Mouse (Mus musculus) spleen, adult 2 months (tissue): Measurements from ENCODE around the gene F8. TPM values are rescaled to one million over a fixed set of nuclear protein-coding genes. Genes with fewer than 3 reads are reported as not detected.
"Not testable (repeated sequence)": the region's sequence is repeated elsewhere in the genome, so short reads cannot be mapped to it uniquely, and the experiment has no call there.

ENCODE experiments used
- DNase-seq, 2 experiments: peaks; one replicate each; pipeline versions ENCODE4 v3.0.0 to v3.0.0-alpha.2; 2012 to 2021; ENCODE audit warnings: low spot score in 2 of 2, low read depth in 1 of 2
- H3K27ac ChIP-seq: fragments of 200-500 bp; 2 replicates; pipeline ENCODE4 v1.5.1; 2012; ENCODE audit warnings: low read length, inconsistent platforms; ENCODE audit not compliant: insufficient read depth
- H3K27me3 ChIP-seq: fragments of 200-500 bp; 2 replicates; pipeline ENCODE4 v1.6.1; 2012; ENCODE audit warnings: mild to moderate bottlenecking, moderate library complexity, low read length, inconsistent platforms; ENCODE audit not compliant: control insufficient read depth, insufficient read depth
- H3K36me3 ChIP-seq: fragments of 200-500 bp; 2 replicates; pipeline ENCODE4 v1.6.1; 2012; ENCODE audit warnings: mild to moderate bottlenecking, low read length, inconsistent platforms; ENCODE audit not compliant: control insufficient read depth, insufficient read depth
- H3K4me1 ChIP-seq: fragments of 200-500 bp; 2 replicates; pipeline ENCODE4 v1.6.1; 2011; ENCODE audit warnings: inconsistent platforms; ENCODE audit not compliant: control insufficient read depth, insufficient read depth, insufficient read length
- H3K4me3 ChIP-seq: fragments of 200-500 bp; 2 replicates; pipeline ENCODE4 v1.5.1; 2011; ENCODE audit warnings: mild to moderate bottlenecking, inconsistent platforms; ENCODE audit not compliant: insufficient read depth, insufficient read length; ENCODE audit errors: extremely low read depth
- CTCF ChIP-seq: fragments of 200-500 bp; IDR thresholded peaks from 2 replicates; pipeline ENCODE4 v1.5.1; 2011; ENCODE audit warnings: mild to moderate bottlenecking, inconsistent platforms; ENCODE audit not compliant: insufficient read depth, insufficient read length, insufficient replicate concordance; ENCODE audit errors: extremely low read depth
- POLR2A ChIP-seq: fragments of 200-500 bp; IDR thresholded peaks from 2 replicates; pipeline ENCODE4 v1.6.1; 2011; ENCODE audit warnings: low read depth, low read length, inconsistent platforms
- WGBS: fragments of 180-500 bp; shearing (Covaris S2); methylation state at CpG from one replicate; pipeline ENCODE4 v1.1.7; 2018; 5-methylcytosine and 5-hydroxymethylcytosine counted together
- polyA plus RNA-seq: library from polyadenylated mRNA; depleted of rRNA; stranded (reverse); fragments of >200 nt; gene quantifications from 2 replicates; pipeline ENCODE4 v1.2.3, GENCODE M21; 2012

Gene F8
- polyA plus RNA-seq, 1 experiment = 0.21 TPM

DNA sequence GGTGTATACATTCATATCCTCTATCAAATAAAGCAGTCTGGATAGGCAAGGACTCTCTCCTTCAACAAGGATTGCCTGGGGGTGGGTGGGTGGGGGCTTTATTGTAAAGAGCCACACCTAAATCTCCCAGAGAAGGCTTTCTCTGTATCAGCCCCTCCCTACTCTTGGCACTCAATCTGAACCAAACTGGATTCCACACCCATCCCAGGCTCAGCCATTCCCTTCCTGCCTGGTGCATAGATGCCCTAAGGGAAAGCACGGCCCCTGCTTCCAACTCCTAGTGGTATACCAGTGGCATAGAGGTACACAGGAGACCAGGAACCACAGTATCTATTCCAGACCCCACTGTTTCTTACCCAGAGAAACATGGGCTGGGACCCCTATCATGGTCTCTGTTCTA, 151.0 kb downstream of the F8 start:
- Histone ChIP-seq H3K27me3 (no peaks in the 10 kb centered on the region), H3K27ac (no peak overlapping the region), H3K36me3 (no peaks in the 10 kb centered on the region), H3K4me3 (no peak overlapping the region), H3K4me1 (no peaks in the 10 kb centered on the region)
- 90% methylated on average over 1 of the region's 1 CpGs for WGBS
- no peak for DNase-seq
- TF ChIP-seq POLR2A (no peak), CTCF (no peak)

DNA sequence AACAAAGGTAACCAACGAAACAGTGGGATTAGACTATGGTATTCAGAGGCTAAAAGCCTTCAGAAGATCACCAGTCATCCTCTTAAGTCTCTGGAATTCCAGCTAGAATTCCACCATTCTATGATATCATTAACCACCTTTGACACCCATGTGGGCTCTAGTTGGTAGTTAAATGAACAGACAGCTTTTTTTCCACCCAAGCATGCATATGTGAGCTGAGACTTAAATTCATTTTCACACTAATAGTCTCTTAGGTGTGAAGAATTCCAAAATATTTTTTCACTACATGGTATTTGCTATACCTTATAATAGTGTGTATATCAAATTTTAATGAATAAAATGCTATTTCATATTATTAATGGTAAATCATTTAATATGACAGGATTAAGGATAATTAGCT, 218.7 kb downstream of the F8 start, which contains the start of gene Smim9:
Smim9 (minus strand) TSS at position 101 of the 400 bp plus-strand sequence.
- TF ChIP-seq POLR2A (no peak), CTCF (no peak)
- H3K27ac ChIP-seq = no peak within 1 kb of the TSS
- no peaks in the 10 kb centered on the region for H3K27me3 ChIP-seq
- no peak within 1 kb of the TSS for H3K4me3 ChIP-seq
- no peaks in the 10 kb centered on the region for H3K36me3 ChIP-seq
- no peaks in the 10 kb centered on the region for H3K4me1 ChIP-seq
- no peak for DNase-seq
- 63% methylated on average over 1 of the region's 1 CpGs for WGBS

DNA sequence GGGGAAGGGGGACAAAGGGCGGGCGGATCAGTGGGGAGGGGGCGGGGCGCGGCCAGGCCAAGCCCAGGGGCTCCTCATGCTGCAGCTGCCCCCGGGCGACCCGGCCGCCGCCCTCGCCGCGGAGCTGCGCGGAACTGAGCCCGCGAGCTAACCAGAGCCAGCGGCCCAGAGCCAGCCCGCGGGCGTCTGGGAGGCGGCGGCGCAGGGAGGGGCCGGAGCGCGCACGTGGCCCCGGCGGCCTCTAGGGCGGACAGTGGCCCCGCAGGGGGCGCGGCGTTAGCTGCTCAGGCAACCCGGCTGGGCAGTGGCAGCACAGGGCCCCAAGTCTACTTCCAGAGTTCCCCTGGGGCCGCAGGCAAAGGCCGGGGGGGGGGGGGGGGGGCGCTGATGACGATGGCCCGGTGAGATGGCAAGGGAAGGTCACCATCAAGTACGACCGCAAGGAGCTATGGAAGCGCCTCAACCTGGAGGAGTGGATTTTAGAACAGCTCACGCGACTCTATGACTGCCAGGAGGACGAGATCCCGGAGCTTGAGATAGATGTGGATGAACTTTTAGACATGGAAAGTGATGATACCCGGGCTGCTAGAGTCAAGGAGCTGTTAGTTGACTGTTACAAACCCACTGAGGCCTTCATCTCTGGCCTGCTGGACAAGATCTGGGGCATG, 226.7 kb downstream of the F8 start:
- Histone ChIP-seq H3K36me3 (no peaks in the 10 kb centered on the region), H3K27me3 (no peaks in the 10 kb centered on the region), H3K27ac (no peak overlapping the region), H3K4me1 (no peaks in the 10 kb centered on the region), H3K4me3 (peak overlapping the region; percentile 44)
- DNase-seq = peak in 1 of 2 experiments; percentile 17
- 36% methylated on average over 41 of the region's 49 CpGs for WGBS
- no peak for TF ChIP-seq CTCF
- no peak for TF ChIP-seq POLR2A

DNA sequence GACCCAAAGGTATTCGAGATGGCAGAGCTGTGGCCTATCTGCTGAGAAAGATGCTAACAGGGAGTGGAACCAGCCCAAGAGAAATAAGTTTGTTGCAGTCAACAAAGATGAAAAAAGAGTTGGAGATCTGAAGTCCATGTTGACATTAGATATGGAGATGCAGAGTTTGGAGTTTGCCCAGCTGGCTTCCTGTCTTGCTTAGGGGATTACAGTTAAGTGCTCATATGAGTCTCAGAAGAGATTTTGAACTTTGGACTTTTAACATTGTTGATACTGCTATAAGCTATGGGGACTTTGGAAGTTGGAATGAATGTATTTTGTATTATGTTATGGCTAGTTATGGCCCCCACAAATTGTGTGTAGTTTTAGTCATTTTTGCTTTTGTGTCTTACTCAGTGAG, 230.2 kb downstream of the F8 start:
- Histone ChIP-seq H3K4me3 (no peak overlapping the region), H3K27ac (no peak overlapping the region), H3K27me3 (no peaks in the 10 kb centered on the region), H3K36me3 (no peaks in the 10 kb centered on the region), H3K4me1 (no peaks in the 10 kb centered on the region)
- TF ChIP-seq CTCF (no peak), POLR2A (no peak)
- WGBS = 63% methylated on average over 1 of the region's 1 CpGs
- DNase-seq = no peak

DNA sequence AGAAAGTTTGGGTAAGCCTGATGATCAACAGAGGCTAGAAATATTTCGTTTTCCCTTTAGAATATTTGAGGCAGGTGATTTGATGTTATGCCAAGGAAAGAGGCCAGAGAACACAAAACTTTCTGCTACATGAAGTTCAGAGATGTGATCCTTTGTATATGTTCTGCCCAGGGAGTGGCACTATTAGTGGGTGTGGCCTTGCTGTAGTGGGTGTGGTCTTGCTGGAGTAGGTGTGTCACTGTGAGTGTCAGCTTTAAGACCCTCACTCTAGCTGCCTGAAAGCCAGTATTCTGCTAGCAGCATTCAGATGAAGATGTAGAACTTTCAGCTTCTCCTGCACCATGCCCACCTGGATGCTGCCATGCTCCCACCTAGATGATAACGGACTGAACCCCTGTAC, 232.1 kb downstream of the F8 start:
- Histone ChIP-seq H3K4me3 (no peak overlapping the region), H3K27me3 (no peaks in the 10 kb centered on the region), H3K36me3 (no peaks in the 10 kb centered on the region), H3K4me1 (no peaks in the 10 kb centered on the region), H3K27ac (no peak overlapping the region)
- TF ChIP-seq CTCF (no peak), POLR2A (no peak)
- no peak for DNase-seq
- WGBS = 75% methylated on average over 2 of the region's 2 CpGs

DNA sequence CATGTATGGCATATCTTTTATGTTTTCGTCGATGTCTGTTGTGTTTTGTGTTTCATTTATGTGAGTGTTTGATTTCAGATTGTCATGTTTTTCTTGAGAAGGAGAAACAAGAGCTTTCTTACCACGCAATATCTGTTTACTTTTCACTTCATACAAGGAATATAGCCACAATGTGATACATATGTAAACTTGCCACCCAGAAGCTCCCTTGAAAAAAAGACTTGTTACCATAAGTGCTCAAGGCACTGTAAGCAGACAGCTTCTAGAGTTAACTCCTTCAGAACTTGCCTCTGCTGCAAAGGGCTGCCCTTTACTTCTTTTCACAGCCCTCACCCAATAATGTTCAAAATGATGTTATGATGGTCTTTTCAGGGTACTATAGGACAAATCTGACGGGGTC, 234.0 kb downstream of the F8 start:
- 85% methylated on average over 4 of the region's 4 CpGs for WGBS
- Histone ChIP-seq H3K4me3 (no peak overlapping the region), H3K4me1 (no peaks in the 10 kb centered on the region), H3K27ac (no peak overlapping the region), H3K36me3 (no peaks in the 10 kb centered on the region), H3K27me3 (no peaks in the 10 kb centered on the region)
- DNase-seq = no peak
- TF ChIP-seq CTCF (no peak), POLR2A (no peak)

DNA sequence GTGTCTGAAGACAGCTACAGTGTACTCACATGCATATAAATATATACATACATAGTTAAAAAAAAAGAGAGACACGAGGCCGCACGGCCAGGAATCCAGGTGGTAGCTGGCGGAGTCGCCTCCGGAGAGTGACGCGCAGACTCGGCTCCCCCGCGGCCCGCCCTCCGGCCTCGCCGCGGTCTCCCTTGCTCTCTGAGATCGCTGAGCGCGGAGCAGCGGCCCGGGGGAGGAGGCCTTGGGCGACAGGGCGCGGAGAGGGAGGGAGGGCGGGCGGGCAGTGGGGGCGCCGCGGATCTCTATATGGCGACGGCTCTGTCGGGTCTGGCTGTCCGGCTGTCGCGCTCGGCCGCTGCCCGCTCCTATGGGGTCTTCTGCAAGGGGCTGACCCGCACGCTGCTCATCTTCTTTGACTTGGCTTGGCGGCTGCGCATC, 239.3 kb downstream of the F8 start:
- H3K27ac ChIP-seq, H3K36me3 ChIP-seq, H3K4me3 ChIP-seq, H3K4me1 ChIP-seq, H3K27me3 ChIP-seq: not testable (repeated sequence)
- peak in 1 of 2 experiments; percentile 4 for DNase-seq
- 41% methylated on average over 39 of the region's 42 CpGs for WGBS
